Mouse (Mus musculus): ENCODE measurements around the gene Rbbp8nl. TPM values are rescaled to one million over a fixed set of nuclear protein-coding genes. Genes with fewer than 3 reads are reported as not detected.

The Rbbp8nl gene
- polyA plus RNA-seq (2012; rRNA removed), result not detected in 2 replicates

DNA sequence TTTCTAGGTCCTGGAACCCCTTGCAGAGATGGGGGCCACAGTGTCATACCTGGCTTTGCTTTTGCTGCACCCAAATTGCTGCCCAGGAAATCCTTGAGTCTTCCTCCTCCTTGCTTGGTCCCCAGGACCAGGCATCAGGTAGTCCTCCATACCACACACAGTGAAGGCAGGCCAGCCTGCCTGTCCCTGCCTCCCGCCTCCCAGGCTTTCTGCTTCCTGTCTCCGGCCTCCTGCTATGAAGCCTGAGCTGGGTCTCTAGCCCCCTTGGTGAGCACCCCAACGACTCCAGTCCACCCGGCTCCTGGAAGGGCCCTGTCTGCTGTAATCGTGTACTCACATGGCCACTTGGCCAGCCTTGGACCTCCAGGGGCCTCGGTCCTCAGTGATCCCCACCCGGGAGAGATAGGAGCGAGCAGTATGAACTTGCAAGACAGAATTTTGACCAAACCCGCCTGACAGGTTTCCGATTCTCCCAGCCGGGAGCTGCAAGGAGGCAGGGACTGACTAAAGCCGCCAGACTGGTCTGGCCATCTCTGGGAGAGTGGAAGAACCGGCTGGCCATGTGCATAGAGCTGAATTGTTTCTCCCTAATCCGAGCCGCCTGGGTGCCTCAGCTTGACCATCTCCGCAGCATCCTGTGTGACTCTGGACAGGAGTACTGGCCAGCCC is at the start of gene Rbbp8nl:
TSS of gene Rbbp8nl (minus strand) at position 440 of the 669 bp plus-strand sequence.

DNA sequence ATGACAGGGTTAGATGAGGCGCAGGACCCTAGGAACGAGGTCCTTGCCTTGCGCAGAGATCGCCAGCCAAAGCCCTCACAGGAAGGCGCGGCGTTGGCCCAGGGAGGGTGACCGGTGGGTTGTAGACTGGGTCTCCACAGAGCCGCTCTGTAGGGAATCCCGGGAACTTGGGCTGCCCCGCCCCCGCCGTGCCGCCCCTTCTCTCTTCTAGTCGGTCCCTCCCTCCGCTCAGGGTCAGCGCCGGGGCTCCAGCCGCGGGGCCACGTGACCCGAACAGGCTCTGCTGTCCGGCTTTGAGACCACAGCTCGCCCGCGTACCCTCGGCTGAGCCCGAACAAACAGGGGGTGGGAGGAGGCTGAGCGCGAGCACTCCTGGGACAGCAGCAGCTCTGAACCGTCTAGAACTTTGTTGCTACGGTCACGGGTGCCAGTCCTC is 44.9 kb upstream of the Rbbp8nl start, which contains the start of gene Gata5:
TSS of gene Gata5 (minus strand) at position 149 of the 436 bp plus-strand sequence.

GRCm38 (mm10) chr2:180273394-180274244 is 16.1 kb downstream of the Rbbp8nl start, which contains the start of gene Cables2:
TSS of gene Cables2 (minus strand) at chr2:180273496.

DNA sequence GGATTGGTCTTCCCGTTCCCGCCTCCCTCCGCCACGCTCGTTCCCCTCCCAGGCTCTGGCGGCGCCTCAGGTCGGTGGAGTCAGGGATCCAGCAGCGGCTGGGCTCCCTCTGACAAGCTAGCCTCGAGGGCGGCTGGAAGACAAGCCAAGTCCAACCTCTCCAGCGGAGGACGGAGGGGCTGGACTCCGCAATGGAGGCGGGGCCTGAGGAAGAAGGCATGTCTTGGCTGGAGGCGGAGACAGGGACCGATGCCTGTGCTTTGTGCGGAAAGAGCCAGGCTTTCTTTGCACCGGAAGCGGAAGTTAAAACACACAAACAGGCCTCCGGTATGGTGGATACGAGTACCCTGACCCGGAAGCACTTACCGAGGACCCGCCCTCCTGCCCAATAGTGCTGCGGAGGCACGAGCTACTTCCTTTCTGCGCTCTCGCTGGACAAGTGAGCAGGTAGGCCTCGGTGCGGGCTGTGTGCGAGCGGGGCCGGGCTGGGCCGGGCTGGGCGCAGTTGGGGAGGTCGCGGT is 32.6 kb downstream of the Rbbp8nl start, which contains the start of gene Rps21:
TSS of gene Rps21 (plus strand) at position 377 of the 521 bp plus-strand sequence.

Other genes with a start within 250 kb of the Rbbp8nl start
- 154 and 167 TPM in 2 replicates for gene Psma7, start 247.4 kb downstream of the Rbbp8nl start, polyA plus RNA-seq (2012; rRNA removed)
- 1.1 TPM in 2 replicates for gene Ss18l1, start 247.4 kb downstream of the Rbbp8nl start, polyA plus RNA-seq (2012; rRNA removed)
- 8.4 and 8.8 TPM in 2 replicates for gene Mtg2, start 219.3 kb downstream of the Rbbp8nl start, polyA plus RNA-seq (2012; rRNA removed)
- not detected in 2 replicates for gene Hrh3, start 185.4 kb downstream of the Rbbp8nl start, polyA plus RNA-seq (2012; rRNA removed)
- gene Osbpl2, start 170.6 kb downstream of the Rbbp8nl start, polyA plus RNA-seq (2012; rRNA removed), result 4.9 and 5.1 TPM in 2 replicates
- gene Adrm1, start 118.4 kb downstream of the Rbbp8nl start, polyA plus RNA-seq (2012; rRNA removed), result 43.6 and 50.1 TPM in 2 replicates
- gene Lama5, start 64.0 kb downstream of the Rbbp8nl start, polyA plus RNA-seq (2012; rRNA removed), result 2.6 and 2.8 TPM in 2 replicates
- gene Rps21, start 32.5 kb downstream of the Rbbp8nl start, polyA plus RNA-seq (2012; rRNA removed), result 1,826 and 1,865 TPM in 2 replicates
- gene Cables2, start 16.4 kb downstream of the Rbbp8nl start, polyA plus RNA-seq (2012; rRNA removed), result 4.7 and 5.6 TPM in 2 replicates
- gene Gata5, start 44.8 kb upstream of the Rbbp8nl start, polyA plus RNA-seq (2012; rRNA removed), result 0.22 and 0.29 TPM in 2 replicates
- gene Slco4a1, start 166.4 kb upstream of the Rbbp8nl start, polyA plus RNA-seq (2012; rRNA removed), result 0.74 and 0.75 TPM in 2 replicates
- 0.02 and 0.03 TPM in 2 replicates for gene Ntsr1, start 210.1 kb upstream of the Rbbp8nl start, polyA plus RNA-seq (2012; rRNA removed)